Mouse (Mus musculus) cerebellum, postnatal 10 days (tissue): ENCODE data around the gene Nfia.

Experiments used
- DNase-seq, 2 experiments: peaks; one replicate each; pipeline ENCODE4 v3.0.0; 2021; ENCODE audit warnings: mixed read lengths in 2 of 2

The Nfia gene

GRCm38 (mm10) chr4:98107936-98108675, 335.6 kb downstream of the Nfia start:
- no peak for DNase-seq

GRCm38 (mm10) chr4:98108676-98109016, 336.1 kb downstream of the Nfia start:
- peak in 1 of 2 experiments; percentile 36 for DNase-seq

GRCm38 (mm10) chr4:98109064-98109463, 336.5 kb downstream of the Nfia start:
- DNase-seq, result peak; percentile 78 to 81

- no peak for DNase-seq
These were observed 337.4 kb downstream of the Nfia start for GRCm38 (mm10) chr4:98109911-98110310.

- no peak for DNase-seq
These were observed 340.9 kb downstream of the Nfia start for GRCm38 (mm10) chr4:98113289-98114024.

GRCm38 (mm10) chr4:98114966-98115365, 342.4 kb downstream of the Nfia start:
- no peak for DNase-seq

GRCm38 (mm10) chr4:98115401-98115800, 342.9 kb downstream of the Nfia start:
- DNase-seq, result peak in 1 of 2 experiments; percentile 5

- DNase-seq, result peak in 1 of 2 experiments; percentile 33
These were observed 343.5 kb downstream of the Nfia start for GRCm38 (mm10) chr4:98116046-98116445.

GRCm38 (mm10) chr4:98118126-98118525, 345.6 kb downstream of the Nfia start:
- peak; percentile 34 to 58 for DNase-seq

- DNase-seq, result no peak
These were observed 346.5 kb downstream of the Nfia start for GRCm38 (mm10) chr4:98118761-98119675.

- no peak for DNase-seq
These were observed 347.5 kb downstream of the Nfia start for GRCm38 (mm10) chr4:98119949-98120531.

- no peak for DNase-seq
These were observed 348.3 kb downstream of the Nfia start for GRCm38 (mm10) chr4:98120706-98121340.

- no peak for DNase-seq
These were observed 353.6 kb downstream of the Nfia start for GRCm38 (mm10) chr4:98126003-98126677.

GRCm38 (mm10) chr4:98130798-98131197, 358.3 kb downstream of the Nfia start:
- DNase-seq, result no peak

- DNase-seq, result no peak
These were observed 361.5 kb downstream of the Nfia start for GRCm38 (mm10) chr4:98134027-98134426.

- no peak for DNase-seq
These were observed 363.5 kb downstream of the Nfia start for GRCm38 (mm10) chr4:98136072-98136471.

GRCm38 (mm10) chr4:98142879-98143436, 370.4 kb downstream of the Nfia start:
- DNase-seq, result no peak

- peak; percentile 37 to 65 for DNase-seq
These were observed 378.0 kb downstream of the Nfia start for GRCm38 (mm10) chr4:98150576-98150975.

- no peak for DNase-seq
These were observed 385.4 kb downstream of the Nfia start for GRCm38 (mm10) chr4:98157921-98158320.

- DNase-seq, result no peak
These were observed 393.8 kb downstream of the Nfia start for GRCm38 (mm10) chr4:98166379-98166778.
